Mouse (Mus musculus) mammary gland, adult 2 months (tissue): ENCODE results near the gene Cenpj. TPM values are rescaled to one million over a fixed set of nuclear protein-coding genes. Genes with fewer than 3 reads are reported as not detected.

Experiments used
- polyA plus RNA-seq: library from polyadenylated mRNA; depleted of rRNA; stranded (reverse); fragments of >200 nt; gene quantifications from 2 replicates; pipeline ENCODE4 v1.2.3, GENCODE M21; 2012; ENCODE audit warnings: low replicate concordance; rRNA removed

Gene Cenpj
- polyA plus RNA-seq = 1.4 and 2.0 TPM in 2 replicates

GRCm38 (mm10) chr14:56575416-56575815 is at the start of gene Cenpj, which contains the start of gene Parp4:
Gene Cenpj (minus strand): TSS chr14:56575425.
Gene Parp4 (plus strand): TSS chr14:56575619.

Other genes with a start within 250 kb of the Cenpj start
- 0.20 TPM in 1 of 2 replicates, not detected in the other for gene Atp12a, start 210.4 kb downstream of the Cenpj start, polyA plus RNA-seq
- not detected in 2 replicates for gene Rnf17, start 172.8 kb downstream of the Cenpj start, polyA plus RNA-seq
- gene Parp4, start 194 bp upstream of the Cenpj start, polyA plus RNA-seq = 5.2 and 10.1 TPM in 2 replicates
- gene Mphosph8, start 92.8 kb upstream of the Cenpj start, polyA plus RNA-seq = 1.8 and 6.0 TPM in 2 replicates
- 3.0 and 5.5 TPM in 2 replicates for gene Pspc1, start 202.9 kb upstream of the Cenpj start, polyA plus RNA-seq
- gene Zmym5, start 236.3 kb upstream of the Cenpj start, polyA plus RNA-seq = 3.4 and 10.1 TPM in 2 replicates